Mouse (Mus musculus): ENCODE results near the gene Pak1ip1. TPM values are rescaled to one million over a fixed set of nuclear protein-coding genes. Genes with fewer than 3 reads are reported as not detected.
"Not testable (repeated sequence)": the region's sequence is repeated elsewhere in the genome, so short reads cannot be mapped to it uniquely, and the experiment has no call there.

Pak1ip1 gene
- polyA plus RNA-seq, 1 experiment from 2014 or later = 87.9 TPM

DNA sequence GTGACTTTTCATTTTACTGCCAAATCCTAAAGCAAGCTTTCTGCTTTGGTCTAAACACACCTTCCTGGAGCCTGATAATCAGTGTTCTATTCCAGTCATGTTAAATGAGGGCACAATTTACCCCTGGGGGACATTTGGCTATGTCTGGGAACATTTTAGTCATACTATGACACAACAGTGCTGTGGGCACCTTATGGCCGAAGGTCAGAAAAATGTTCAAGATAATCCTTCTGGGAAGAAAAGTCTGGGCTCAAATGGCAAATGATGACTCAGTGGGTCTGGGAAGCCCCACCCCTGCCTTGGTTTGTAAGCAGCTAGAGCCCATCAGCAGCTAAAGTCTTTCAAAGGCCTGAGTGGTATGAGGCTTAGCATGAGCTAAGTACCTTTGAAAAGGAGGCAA is 18.1 kb upstream of the Pak1ip1 start:
- no peak overlapping the region for H3K27ac ChIP-seq
- 94% methylated on average over 1 of the region's 1 CpGs for WGBS

GRCm38 (mm10) chr13:40986081-40986480 is 14.7 kb upstream of the Pak1ip1 start:
- H3K27ac ChIP-seq = no peak overlapping the region
- no peaks in the 10 kb centered on the region for H3K36me3 ChIP-seq (replicated peaks)
- WGBS = 91% methylated on average over 5 of the region's 5 CpGs
- H3K9me3 ChIP-seq = no peaks in the 10 kb centered on the region
- no peaks in the 10 kb centered on the region for H3K4me1 ChIP-seq
- H3K4me3 ChIP-seq = no peak overlapping the region
- no peak for DNase-seq (ENCODE audit: extremely low spot score, low spot score)
- H3K27me3 ChIP-seq (ENCODE audit: poor library complexity, severe bottlenecking) = peaks cover 14% of the 10 kb centered on the region

More for the DNA sequence above, 18.1 kb upstream of the Pak1ip1 start:
- no peaks in the 10 kb centered on the region for H3K4me1 ChIP-seq
- no peaks in the 10 kb centered on the region for H3K27me3 ChIP-seq (ENCODE audit: poor library complexity, severe bottlenecking)
- H3K4me3 ChIP-seq = no peak overlapping the region
- DNase-seq (ENCODE audit: extremely low spot score, low spot score) = no peak
- no peaks in the 10 kb centered on the region for H3K36me3 ChIP-seq (replicated peaks)
- no peaks in the 10 kb centered on the region for H3K9me3 ChIP-seq

- not testable (repeated sequence) for H3K4me1 ChIP-seq; H3K36me3 ChIP-seq (replicated peaks); DNase-seq (ENCODE audit: extremely low spot score, low spot score); H3K4me3 ChIP-seq; H3K27ac ChIP-seq; H3K9me3 ChIP-seq
- 67% methylated on average over 4 of the region's 4 CpGs for WGBS
- H3K27me3 ChIP-seq (ENCODE audit: poor library complexity, severe bottlenecking) = peaks cover 31% of the 10 kb centered on the region
Observed at GRCm38 (mm10) chr13:40987608-40988303, 13.1 kb upstream of the Pak1ip1 start.

DNA sequence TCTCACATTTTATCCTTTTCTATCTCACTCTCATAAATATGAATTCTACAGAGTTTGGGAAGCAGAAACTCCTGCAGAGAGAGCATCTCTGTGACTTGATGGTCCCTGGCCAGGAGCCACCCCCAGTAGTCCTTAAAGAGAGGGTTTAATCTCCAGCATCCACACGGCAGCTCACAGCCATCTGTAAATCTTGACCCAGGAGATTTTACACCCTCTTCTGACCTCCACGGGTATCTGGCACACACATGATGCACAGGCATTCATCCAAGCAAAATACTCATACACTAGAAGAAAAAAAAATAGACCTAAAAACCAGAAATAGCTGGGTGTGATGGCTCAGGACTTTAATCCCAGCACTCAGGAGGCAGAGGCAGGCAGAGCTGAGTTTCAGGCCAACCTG is 12.4 kb upstream of the Pak1ip1 start:
- 79% methylated on average over 2 of the region's 2 CpGs for WGBS
- peaks cover 37% of the 10 kb centered on the region for H3K27me3 ChIP-seq (ENCODE audit: poor library complexity, severe bottlenecking)

DNA sequence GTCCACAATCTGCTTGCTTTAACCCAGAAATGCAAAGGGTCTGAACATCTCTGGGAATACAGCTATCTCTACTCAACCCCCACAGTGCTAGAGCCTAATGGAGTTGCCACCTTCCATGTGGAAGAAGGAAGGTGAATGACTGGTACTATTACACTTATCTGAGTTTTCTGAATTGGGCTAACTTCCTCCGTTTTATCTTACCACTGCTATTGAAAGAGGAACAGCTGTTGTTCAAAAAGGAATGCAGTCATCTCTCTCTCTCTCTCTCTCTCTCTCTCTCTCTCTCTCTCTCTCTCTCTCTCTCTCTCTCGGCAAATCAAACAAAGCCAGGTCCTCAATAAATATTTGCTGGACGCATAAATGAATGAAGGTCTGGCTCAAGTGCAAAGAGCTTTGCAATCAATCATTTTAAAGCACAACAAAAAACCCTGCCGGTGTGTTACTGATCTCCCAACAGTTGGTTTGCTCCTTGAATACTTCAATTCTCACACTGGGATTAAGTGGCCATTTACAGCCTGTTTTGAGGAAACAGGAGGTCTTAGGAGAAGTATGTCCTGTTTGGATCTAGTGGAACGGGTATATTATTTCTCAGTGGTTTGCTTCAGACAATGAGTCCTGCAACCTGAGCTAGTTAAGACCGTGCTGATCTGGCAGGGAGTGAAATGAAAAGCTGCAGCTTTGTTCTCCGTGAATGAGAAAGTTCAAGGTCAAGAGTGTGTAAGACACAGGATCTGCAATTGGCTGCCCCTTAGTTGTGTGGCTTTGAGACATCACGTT is 6.1 kb upstream of the Pak1ip1 start:
- H3K36me3 ChIP-seq (replicated peaks) = no peaks in the 10 kb centered on the region
- peak; percentile 27 for DNase-seq (ENCODE audit: extremely low spot score, low spot score)
- WGBS = 26% methylated on average over 8 of the region's 8 CpGs
- H3K4me1 ChIP-seq = peaks cover 17% of the 10 kb centered on the region
- H3K27ac ChIP-seq = peak overlapping the region; percentile 67
- H3K27me3 ChIP-seq (ENCODE audit: poor library complexity, severe bottlenecking) = peaks cover 51% of the 10 kb centered on the region
- H3K9me3 ChIP-seq = no peaks in the 10 kb centered on the region
- H3K4me3 ChIP-seq = peak overlapping the region; percentile 16; the same call in 1 of the 2 replicates

More for the DNA sequence above, 12.4 kb upstream of the Pak1ip1 start:
- no peak for DNase-seq (ENCODE audit: extremely low spot score, low spot score)
- no peak overlapping the region for H3K27ac ChIP-seq
- no peaks in the 10 kb centered on the region for H3K9me3 ChIP-seq
- H3K4me3 ChIP-seq = no peak overlapping the region
- H3K4me1 ChIP-seq = no peaks in the 10 kb centered on the region
- no peaks in the 10 kb centered on the region for H3K36me3 ChIP-seq (replicated peaks)

- not testable (repeated sequence) for DNase-seq (ENCODE audit: extremely low spot score, low spot score); H3K36me3 ChIP-seq (replicated peaks); H3K4me3 ChIP-seq; H3K27ac ChIP-seq; H3K9me3 ChIP-seq
- Histone ChIP-seq H3K4me1 (peaks cover 38% of the 10 kb centered on the region), H3K27me3 (ENCODE audit: poor library complexity, severe bottlenecking) (peaks cover 14% of the 10 kb centered on the region)
- 89% methylated on average over 5 of the region's 5 CpGs for WGBS
Observed at GRCm38 (mm10) chr13:40998537-40998936, 2.3 kb upstream of the Pak1ip1 start.

- H3K27ac ChIP-seq = peak overlapping the region; percentile 94
- H3K4me3 ChIP-seq = peak overlapping the region; percentile 98
- peak; percentile 47 for DNase-seq (ENCODE audit: extremely low spot score, low spot score)
- H3K9me3 ChIP-seq = no peaks in the 10 kb centered on the region
- whole genome bisulfite sequencing = 2% methylated on average over 25 of the region's 25 CpGs
- peaks cover 23% of the 10 kb centered on the region for H3K4me1 ChIP-seq
- H3K27me3 ChIP-seq (ENCODE audit: poor library complexity, severe bottlenecking) = peaks cover 9% of the 10 kb centered on the region
- peaks cover 24% of the 10 kb centered on the region for H3K36me3 ChIP-seq (replicated peaks)
Observed at GRCm38 (mm10) chr13:41000140-41000925, 490 bp upstream of the Pak1ip1 start.

DNA sequence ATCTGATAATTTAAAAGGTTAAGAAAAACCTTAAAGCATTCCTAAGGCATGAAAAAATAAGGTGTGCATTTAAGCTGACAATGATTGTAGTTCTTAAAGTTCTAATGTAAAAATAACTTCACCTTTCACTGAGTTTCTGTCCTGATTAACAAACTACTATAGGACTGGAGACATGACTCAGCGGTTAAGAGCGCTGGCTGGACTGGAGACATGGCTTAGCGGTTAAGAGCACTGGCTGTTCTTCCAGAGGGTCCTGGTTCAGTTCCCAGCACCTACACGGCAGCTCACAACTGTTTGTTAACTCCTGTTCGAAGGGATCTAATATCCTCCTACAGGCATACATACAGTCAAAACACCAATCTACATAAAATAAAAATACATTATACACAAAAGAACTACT is 1.2 kb downstream of the Pak1ip1 start:
- no peaks in the 10 kb centered on the region for H3K9me3 ChIP-seq
- H3K27ac ChIP-seq = no peak overlapping the region
- no peak for DNase-seq (ENCODE audit: extremely low spot score, low spot score)
- 84% methylated on average over 5 of the region's 5 CpGs for WGBS
- peaks cover 40% of the 10 kb centered on the region for H3K36me3 ChIP-seq (replicated peaks)
- no peaks in the 10 kb centered on the region for H3K27me3 ChIP-seq (ENCODE audit: poor library complexity, severe bottlenecking)
- peak overlapping the region; percentile 98 for H3K4me3 ChIP-seq
- H3K4me1 ChIP-seq = peaks cover 22% of the 10 kb centered on the region

DNA sequence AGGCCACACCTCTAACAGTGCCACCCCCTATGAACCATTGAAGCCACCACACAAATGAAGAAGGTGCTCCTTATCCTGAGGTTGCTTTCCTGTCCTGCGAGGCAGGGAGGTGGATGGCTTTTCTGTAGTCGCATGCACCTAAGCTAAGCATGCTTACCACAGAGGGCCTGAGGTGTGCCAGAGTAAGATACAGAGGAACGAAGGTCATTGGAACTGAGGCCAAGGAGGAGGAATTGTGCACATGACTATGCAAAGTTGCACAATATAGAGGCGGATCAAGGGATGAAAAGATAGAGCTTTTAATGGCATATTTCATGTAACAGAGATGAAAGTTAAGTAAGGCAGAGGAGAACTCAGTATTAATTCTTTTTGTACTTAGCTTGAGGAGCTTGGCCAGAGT is 5.4 kb downstream of the Pak1ip1 start:
- peaks cover 83% of the 10 kb centered on the region for H3K36me3 ChIP-seq (replicated peaks)
- no peak overlapping the region for H3K4me3 ChIP-seq
- no peaks in the 10 kb centered on the region for H3K9me3 ChIP-seq
- peaks cover 13% of the 10 kb centered on the region for H3K4me1 ChIP-seq
- WGBS = 95% methylated on average over 4 of the region's 4 CpGs
- no peaks in the 10 kb centered on the region for H3K27me3 ChIP-seq (ENCODE audit: poor library complexity, severe bottlenecking)
- no peak for DNase-seq (ENCODE audit: extremely low spot score, low spot score)
- no peak overlapping the region for H3K27ac ChIP-seq

DNA sequence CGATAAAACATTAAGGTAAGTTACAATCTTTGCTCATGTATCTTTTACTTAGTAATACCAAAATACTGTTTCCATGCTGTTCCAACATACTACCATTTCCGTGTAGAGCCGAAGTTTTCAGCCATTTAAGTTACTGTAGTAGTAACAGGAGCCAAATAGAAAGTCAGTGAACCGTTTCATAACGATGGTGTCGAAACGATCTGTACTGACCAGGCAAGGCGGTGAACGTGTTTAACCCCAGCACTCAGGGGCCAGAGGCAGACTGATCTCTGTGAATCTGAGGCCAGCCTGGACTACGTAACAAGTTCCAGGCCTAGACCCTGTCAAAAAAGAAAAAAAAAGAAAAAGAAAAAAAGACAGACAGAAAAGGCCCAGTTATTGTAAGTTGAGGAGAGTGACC is 7.4 kb downstream of the Pak1ip1 start:
- WGBS = 95% methylated on average over 10 of the region's 10 CpGs
- Histone ChIP-seq H3K27ac (no peak overlapping the region), H3K4me3 (no peak overlapping the region), H3K27me3 (ENCODE audit: poor library complexity, severe bottlenecking) (no peaks in the 10 kb centered on the region), H3K9me3 (no peaks in the 10 kb centered on the region), H3K36me3 (replicated peaks) (peaks cover 97% of the 10 kb centered on the region), H3K4me1 (no peaks in the 10 kb centered on the region)
- DNase-seq (ENCODE audit: extremely low spot score, low spot score) = no peak

- Histone ChIP-seq H3K27me3 (ENCODE audit: poor library complexity, severe bottlenecking) (no peaks in the 10 kb centered on the region), H3K36me3 (replicated peaks) (peaks cover 100% of the 10 kb centered on the region), H3K4me1 (no peaks in the 10 kb centered on the region), H3K4me3 (no peak overlapping the region), H3K9me3 (no peaks in the 10 kb centered on the region), H3K27ac (no peak overlapping the region)
- no peak for DNase-seq (ENCODE audit: extremely low spot score, low spot score)
- WGBS = 86% methylated on average over 8 of the region's 8 CpGs
Observed at GRCm38 (mm10) chr13:41008946-41009345, 8.1 kb downstream of the Pak1ip1 start.

DNA sequence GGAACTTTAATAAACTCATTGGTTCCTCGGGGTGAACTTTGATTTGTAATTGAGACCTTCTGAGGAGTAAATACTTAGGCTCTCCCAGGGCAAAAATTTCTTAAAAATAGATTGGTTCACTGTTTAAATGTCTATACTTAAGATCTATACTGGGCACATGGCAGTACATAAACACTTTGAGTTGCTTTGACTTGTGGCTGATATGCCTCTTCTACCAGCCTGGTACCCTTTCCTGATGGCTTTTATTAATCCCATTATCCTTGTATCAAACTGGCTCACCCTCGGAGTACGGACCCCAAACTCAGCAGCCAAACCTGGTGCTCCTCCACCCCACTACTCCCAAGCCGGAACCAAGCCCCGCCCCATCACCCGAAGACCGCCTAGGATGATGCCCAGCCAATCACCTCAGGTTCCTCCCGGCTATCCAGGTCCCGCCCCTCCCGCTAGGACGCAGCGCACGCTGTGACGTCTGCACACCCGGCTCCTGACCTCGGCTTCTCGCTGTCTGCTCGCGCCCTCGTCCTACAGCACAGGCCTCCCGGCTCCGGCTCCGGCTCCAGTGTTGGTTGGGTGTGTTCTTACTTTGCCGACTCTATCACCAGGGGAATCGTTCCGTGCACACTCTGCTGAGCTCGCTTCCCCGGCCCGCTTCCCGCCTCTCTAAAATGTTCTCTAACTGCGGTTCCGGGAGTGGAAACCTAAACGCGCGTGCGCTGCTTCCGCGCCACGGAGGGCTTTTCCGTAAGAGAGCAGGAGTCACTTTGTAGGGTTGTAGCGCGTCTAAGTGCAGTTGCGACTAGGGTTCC is 15.2 kb downstream of the Pak1ip1 start, which contains the start of gene Tmem14c:
Tmem14c (plus strand) TSS at position 464 of the 806 bp plus-strand sequence.
- peak; percentile 96 for DNase-seq (ENCODE audit: extremely low spot score, low spot score)
- Histone ChIP-seq H3K27ac (peak within 1 kb of the TSS; percentile 91), H3K27me3 (ENCODE audit: poor library complexity, severe bottlenecking) (no peaks in the 10 kb centered on the region), H3K4me1 (peaks cover 21% of the 10 kb centered on the region), H3K4me3 (peak within 1 kb of the TSS; percentile 73), H3K36me3 (replicated peaks) (peaks cover 73% of the 10 kb centered on the region), H3K9me3 (no peaks in the 10 kb centered on the region)
- under 1% methylated on average over 43 of the region's 43 CpGs for WGBS

Measured in forebrain, embryonic 10.5 days (tissue).